Mouse (Mus musculus): ENCODE measurements around the gene Rgs7. TPM values are rescaled to one million over a fixed set of nuclear protein-coding genes. Genes with fewer than 3 reads are reported as not detected.

Rgs7 gene
- total RNA-seq, 2 experiments from 2014 or later = 10.5 to 12.1 TPM

- no peak for DNase-seq
These were observed 464.0 kb downstream of the Rgs7 start for GRCm38 (mm10) chr1:175028267-175028666.

GRCm38 (mm10) chr1:175025781-175026309 lies 466.5 kb downstream of the Rgs7 start:
- DNase-seq = no peak

- no peak for DNase-seq
These were observed 468.2 kb downstream of the Rgs7 start for GRCm38 (mm10) chr1:175024136-175024535.

Other genes with a start within 250 kb of the Rgs7 start
- gene Kmo, start 127.9 kb upstream of the Rgs7 start, total RNA-seq (2021) = under 1 TPM; 0.30 to 0.63 TPM
- 100 to 1,000 TPM; 199 to 252 TPM for gene Fh1, start 133.1 kb upstream of the Rgs7 start, total RNA-seq (2021)
- gene Opn3, start 200.3 kb upstream of the Rgs7 start, total RNA-seq (2021) = 10 to 100 TPM; 10.1 to 15.5 TPM
- 10 to 100 TPM in 1 of 2 experiments, 1 to 10 TPM in 1; 9.6 to 10.4 TPM for gene Chml, start 200.4 kb upstream of the Rgs7 start, total RNA-seq (2021)
- not detected for gene Wdr64, start 206.1 kb upstream of the Rgs7 start, total RNA-seq (2021)

Measured in adrenal gland, postnatal 36 days (tissue).